Mouse (Mus musculus) brain, adult 2 months (tissue): ENCODE data around the gene Piezo1.
A peak's percentile ranks its signal among the peaks of the same experiment; 100 is the strongest.

ENCODE experiments used
- DNase-seq: peaks from one replicate; pipeline ENCODE4 v3.0.0; 2011; ENCODE audit warnings: low read depth, low spot score

Gene Piezo1

GRCm38 (mm10) chr8:122571153-122571552 lies 20.0 kb upstream of the Piezo1 start:
- no peak for DNase-seq

GRCm38 (mm10) chr8:122569996-122570395 lies 18.9 kb upstream of the Piezo1 start:
- DNase-seq: no peak

DNA sequence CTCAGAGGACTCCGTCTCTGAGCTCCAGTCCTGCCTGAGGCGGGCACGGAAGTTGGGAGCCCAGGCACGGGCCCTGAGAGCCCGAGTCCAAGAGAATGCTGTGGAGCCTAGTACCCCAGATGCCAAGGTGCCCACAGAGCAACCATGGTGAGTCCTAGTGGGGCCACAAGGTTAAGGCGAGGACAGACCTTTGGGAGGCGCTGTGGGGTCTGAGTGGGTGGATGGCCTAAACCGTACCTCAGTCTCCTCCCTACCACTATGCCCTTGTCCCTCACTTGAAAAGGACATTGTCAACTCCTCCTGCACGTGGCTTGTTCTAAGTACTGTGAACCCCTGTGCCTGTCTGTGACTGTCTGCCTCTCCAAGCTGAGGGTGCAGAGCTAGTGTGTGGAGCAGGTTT lies 18.2 kb upstream of the Piezo1 start:
- DNase-seq: no peak

GRCm38 (mm10) chr8:122568881-122569309 lies 17.8 kb upstream of the Piezo1 start:
- no peak for DNase-seq

- no peak for DNase-seq
These were observed 17.0 kb upstream of the Piezo1 start for GRCm38 (mm10) chr8:122568109-122568504.

DNA sequence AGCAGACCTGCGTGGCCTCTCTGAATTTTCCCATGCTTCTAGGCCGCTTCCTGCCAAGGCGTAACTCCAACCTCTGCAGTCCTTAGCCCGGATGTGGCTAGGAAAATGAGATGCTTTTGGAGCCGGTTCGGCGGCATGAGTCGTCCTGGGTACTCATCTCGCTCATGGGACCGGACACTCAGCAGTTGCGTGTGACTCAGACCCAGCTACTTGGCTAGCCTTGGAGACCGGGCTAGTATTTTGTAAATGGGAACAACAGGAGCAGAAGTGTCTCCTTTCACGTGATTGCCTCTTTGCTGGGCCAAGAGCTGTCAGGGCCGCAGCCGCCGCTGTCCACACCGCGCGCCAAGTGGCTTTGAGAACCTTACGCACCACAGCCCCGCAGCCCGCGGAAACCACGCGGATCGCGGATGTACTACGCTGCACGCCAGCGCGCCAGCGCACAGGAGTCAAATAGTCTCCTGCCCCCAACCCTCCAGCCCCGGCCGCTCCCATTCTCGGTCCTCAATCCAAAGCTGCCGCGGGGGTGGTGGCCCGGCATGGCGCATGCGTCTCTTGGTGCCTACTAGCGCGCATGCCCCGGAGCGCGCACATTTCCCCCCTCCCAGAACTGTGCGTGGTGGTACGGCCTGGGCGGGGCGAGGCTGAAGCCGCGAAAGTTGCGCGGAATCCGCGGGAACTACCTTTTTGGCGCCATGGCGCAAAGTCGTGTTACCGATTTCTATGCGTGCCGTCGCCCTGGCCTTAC lies 16.4 kb upstream of the Piezo1 start, which contains the start of gene Cdt1:
Cdt1 (plus strand) TSS at position 655 of the 748 bp plus-strand sequence.
- DNase-seq: peak; percentile 98

DNA sequence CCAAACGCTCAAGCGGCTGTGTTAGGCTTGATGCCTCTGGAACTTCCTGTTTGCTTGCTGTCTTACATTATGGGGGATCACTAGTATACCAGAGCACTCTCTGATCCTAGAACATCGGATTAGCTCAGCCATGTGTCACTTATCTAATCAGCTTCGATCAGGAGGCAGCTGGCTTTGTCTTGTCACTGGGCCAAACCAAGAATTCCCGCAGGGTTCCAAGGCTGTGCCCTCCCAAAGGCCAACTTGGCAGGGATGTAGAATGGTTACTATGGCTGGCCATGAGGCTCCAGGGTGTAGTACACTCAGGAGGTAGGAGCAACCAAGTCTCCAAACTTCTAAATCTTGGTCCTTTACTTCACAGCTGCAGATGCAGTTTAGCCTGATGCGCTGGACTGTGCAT lies 15.6 kb upstream of the Piezo1 start:
- no peak for DNase-seq

DNA sequence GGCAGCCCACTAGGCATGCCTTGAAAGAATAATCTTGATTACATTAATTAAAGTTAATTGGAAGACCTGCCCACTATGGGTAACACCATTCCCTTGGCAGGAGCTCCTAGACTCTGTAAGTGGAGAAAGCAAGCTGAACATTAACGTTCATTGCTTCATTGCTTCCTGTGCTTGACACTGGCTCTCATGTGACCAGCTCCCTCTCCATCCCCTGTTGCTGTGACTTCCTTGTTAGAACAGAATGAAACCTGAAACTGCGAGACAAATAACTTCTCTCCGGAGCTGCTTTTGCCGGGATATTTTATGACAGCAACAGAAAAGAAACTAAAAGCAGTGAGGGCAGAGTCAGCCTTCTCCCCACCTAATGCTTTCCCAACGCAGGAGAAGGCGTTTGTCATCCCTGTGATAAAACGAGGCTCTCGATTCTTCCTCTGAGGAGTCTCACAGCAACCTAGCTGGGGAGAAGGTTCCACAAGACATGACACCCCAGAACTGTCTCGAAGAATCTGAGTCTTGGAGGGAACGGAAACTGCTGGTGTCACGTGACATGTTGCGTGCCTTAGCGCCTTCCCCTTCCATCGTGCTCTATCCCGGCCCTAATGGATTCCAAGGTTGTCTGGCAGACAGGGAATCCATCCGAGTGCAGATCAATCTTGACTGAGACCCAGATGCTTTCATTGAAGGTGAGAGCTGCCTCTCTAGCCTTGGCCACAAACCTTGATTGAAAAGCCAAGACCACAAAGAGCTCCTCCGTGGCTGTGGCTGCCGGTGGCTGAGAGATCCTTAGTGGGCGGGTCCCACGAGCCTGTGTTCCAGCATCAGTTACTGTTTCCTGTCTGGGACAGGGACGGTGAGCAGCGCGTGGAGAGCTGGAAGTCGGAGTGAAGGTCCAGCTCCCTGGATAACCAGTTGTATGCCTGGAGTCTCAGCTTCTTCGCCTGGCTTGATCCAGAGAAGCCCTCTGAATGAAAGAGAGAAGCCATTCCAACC lies 13.5 kb upstream of the Piezo1 start:
- DNase-seq: no peak

DNA sequence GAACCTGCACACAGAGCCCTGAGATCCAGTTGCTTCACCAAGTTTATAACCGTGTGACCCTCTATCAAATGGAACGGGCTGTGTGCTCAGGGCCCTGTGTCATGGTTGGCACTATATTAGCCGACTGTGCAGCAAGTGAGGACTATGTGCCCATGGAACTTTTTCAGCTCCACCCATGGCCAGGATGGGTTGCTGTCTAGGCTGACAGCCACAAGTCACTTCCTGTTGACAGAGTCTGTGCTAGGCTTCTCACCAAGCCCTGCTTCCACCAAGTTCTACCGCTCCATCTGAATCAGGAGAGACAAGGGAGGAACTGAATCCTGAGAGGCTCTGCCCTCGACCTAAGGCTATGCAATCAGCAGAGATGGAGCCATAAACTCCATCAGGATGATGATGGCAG lies 10.1 kb upstream of the Piezo1 start:
- peak; percentile 31 for DNase-seq

GRCm38 (mm10) chr8:122558671-122559349 lies 7.7 kb upstream of the Piezo1 start:
- DNase-seq: no peak

- peak; percentile 69 for DNase-seq
These were observed 6.3 kb upstream of the Piezo1 start for GRCm38 (mm10) chr8:122557248-122558038.

DNA sequence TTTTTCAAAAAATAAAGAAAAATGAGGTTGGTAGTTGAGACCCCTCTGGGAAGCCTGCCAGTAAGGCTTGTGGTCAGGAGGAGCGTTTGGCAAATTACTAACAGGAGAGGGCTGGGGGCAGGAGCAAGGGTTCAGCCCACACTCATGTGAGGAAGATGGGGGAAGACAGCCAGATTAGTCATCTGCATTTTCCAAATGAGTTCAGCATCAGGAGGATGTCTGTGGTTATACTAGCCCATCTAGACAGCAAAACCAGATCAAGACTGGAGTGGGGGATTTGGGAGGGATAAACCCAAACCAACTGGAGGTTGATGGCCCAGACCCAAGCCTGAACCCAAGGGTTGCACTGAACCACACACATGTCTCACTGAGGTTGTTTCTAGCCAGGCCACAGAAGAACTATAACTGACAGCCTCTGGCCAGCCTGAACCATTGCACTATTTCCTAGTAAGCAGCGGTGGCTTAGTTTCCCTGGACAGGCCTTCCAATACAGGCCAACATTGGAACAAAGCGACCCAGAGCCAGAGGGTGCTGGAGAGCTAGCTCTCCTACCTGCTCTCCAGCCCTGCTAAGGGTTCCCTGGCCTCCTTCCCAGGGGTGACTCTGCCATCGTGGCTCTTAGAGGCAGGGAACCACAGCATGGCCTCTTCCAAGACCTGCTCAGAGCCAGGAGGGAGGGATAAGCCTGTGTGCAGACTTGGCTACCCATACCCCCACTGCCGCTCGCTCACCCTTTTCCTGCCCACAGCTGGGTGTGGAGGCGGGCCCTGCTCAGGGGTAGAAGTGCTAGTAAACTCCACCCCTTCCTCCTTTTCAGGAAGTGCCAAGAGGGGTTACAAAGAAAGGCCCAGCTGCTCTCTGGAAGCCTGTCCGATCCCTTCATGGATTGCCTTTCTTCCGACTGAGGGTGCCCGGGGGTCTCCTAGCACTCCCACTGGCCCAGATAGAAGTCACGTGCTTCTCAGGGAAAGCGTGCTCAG lies 5.2 kb upstream of the Piezo1 start:
- peak; percentile 43 for DNase-seq

DNA sequence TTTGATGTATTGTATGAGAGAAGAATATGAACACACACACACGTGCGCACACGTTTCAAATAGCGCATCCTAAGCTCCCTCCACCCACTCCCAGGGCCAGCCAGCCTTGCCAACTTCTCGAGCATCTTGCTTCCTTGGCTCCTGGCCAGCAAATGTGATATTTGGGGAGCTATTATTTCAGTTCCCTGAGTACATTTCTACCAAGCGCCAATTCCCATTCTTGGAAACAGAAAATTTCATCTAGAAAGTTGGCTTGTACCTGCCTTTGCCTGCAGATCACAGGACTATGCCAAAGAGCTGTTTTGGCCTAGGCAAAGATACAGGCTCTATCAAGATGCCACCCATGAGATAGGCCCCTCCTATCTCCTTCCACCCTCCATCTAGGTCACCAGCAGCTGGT lies 3.7 kb upstream of the Piezo1 start:
- DNase-seq: peak; percentile 94

DNA sequence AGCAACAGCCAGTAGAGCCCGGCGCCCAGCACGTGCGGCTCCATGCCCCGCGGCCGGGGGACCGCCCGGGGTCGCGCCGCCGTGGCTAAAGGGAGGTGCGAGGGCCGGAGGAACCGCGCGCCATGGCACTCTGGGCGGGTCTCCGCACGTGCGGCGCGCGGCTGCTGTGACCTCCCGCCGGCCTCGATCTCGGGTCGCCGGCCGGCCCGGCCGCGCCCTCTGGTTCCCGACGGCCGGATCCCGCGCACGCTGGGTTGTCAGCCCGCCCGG lies 199 bp downstream of the Piezo1 start:
- DNase-seq: no peak

DNA sequence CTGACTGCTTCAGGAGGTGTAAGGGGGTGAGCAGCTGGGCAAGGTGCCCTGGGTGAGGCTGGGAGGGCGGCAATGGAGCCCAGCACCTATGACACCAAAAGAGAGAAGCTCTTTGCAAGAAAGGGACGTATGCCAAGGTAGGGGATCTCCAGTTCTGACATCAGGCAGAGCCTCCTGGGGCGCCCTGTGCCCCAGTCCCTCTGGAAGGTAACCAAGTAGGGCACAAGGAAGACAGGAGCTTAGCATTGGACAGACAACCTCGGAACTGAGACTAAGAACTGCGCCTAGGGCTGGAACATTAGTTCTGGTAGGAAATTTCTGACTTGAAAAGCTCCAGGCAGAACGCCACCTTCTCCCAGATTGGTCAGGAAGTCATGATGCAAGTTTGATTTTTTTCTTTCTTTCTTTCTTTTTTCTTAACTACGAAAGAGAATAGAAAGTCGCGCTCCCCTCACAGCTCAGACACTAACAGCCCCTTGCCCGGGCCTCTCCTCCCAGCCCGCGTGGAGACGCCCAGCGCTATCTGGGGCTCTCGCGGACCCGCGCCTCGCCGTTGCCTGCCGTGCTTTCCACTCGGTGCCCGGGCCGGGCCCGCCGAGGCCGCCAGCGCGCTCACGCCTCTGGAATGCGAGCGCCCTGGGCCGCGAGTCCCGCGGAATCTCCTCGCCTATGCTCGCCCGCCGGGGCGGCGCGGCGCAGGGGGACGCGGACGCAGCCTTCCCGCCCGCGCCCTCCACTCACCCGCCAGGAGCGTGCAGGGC lies 715 bp downstream of the Piezo1 start:
- DNase-seq: peak; percentile 40

- peak; percentile 75 for DNase-seq
These were observed 2.2 kb downstream of the Piezo1 start for GRCm38 (mm10) chr8:122548891-122549439.

DNA sequence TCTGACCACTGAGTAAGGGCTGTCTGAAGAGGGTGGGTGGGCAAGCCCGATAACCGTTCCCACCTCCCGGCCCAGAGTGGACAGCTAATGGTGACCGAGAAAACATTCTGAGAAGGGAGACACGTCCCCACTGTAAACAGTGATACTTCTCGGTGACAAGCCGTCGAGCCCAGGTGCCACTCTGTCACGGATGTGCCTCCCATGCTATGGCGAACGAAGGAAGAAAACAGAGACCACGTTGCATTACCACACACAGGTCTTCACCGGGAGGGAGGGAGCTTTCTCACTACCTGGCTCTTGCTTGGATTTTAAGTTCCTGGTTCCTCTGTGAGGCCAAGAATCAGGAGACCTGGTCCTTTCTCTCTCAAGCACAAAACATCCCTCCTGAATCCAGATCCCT lies 2.8 kb downstream of the Piezo1 start:
- DNase-seq: no peak

DNA sequence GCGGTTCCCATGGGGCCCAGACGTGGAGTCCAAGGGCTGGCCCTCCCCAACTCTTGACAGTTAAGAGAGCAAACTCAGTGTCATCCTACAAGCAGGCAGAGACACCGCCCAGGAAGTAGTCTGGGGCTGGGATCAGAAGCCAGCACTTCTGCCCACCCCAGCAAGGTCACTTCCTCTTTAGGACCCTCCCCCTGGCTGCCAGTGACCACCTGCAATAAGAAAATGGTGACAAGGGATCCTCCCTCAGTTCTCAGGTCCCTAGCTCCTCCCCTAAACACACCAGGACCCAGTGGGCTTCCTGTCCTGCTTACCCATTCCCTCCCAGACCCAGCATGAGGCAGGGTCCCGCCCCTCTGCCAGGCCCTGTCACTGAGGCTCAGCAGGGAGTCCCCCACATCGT lies 3.3 kb downstream of the Piezo1 start:
- DNase-seq: no peak

GRCm38 (mm10) chr8:122546811-122547453 lies 4.2 kb downstream of the Piezo1 start:
- no peak for DNase-seq
